Mouse (Mus musculus): ENCODE measurements around the gene Tbca. TPM values are rescaled to one million over a fixed set of nuclear protein-coding genes. Genes with fewer than 3 reads are reported as not detected.

Gene Tbca
- polyA plus RNA-seq, 1 experiment = 441 TPM

GRCm38 (mm10) chr13:94820956-94821355 is 32.2 kb downstream of the Tbca start:
- H3K4me1 ChIP-seq (ENCODE audit: control insufficient read depth, insufficient read depth, insufficient read length, low read length) = no peaks in the 10 kb centered on the region
- no peak overlapping the region for H3K27ac ChIP-seq (replicated peaks; ENCODE audit: low read depth, low read length)
- no peak overlapping the region for H3K4me3 ChIP-seq (ENCODE audit: insufficient read depth, low read depth, low read length)

GRCm38 (mm10) chr13:94826389-94826788 is 37.7 kb downstream of the Tbca start:
- Histone ChIP-seq H3K4me1 (ENCODE audit: control insufficient read depth, insufficient read depth, insufficient read length, low read length) (peaks cover 7% of the 10 kb centered on the region; the same call in 1 of the 2 replicates), H3K27ac (replicated peaks; ENCODE audit: low read depth, low read length) (no peak overlapping the region), H3K4me3 (ENCODE audit: insufficient read depth, low read depth, low read length) (no peak overlapping the region)

GRCm38 (mm10) chr13:94826986-94827385 is 38.3 kb downstream of the Tbca start:
- Histone ChIP-seq H3K4me1 (ENCODE audit: control insufficient read depth, insufficient read depth, insufficient read length, low read length) (peaks cover 7% of the 10 kb centered on the region; the same call in 1 of the 2 replicates), H3K4me3 (ENCODE audit: insufficient read depth, low read depth, low read length) (no peak overlapping the region), H3K27ac (replicated peaks; ENCODE audit: low read depth, low read length) (no peak overlapping the region)

GRCm38 (mm10) chr13:94827847-94828246 is 39.1 kb downstream of the Tbca start:
- Histone ChIP-seq H3K27ac (replicated peaks; ENCODE audit: low read depth, low read length) (no peak overlapping the region), H3K4me1 (ENCODE audit: control insufficient read depth, insufficient read depth, insufficient read length, low read length) (peaks cover 7% of the 10 kb centered on the region; the same call in 1 of the 2 replicates), H3K4me3 (ENCODE audit: insufficient read depth, low read depth, low read length) (no peak overlapping the region)

- Histone ChIP-seq H3K27ac (replicated peaks; ENCODE audit: low read depth, low read length) (no peak overlapping the region), H3K4me1 (ENCODE audit: control insufficient read depth, insufficient read depth, insufficient read length, low read length) (no peaks in the 10 kb centered on the region), H3K4me3 (ENCODE audit: insufficient read depth, low read depth, low read length) (no peak overlapping the region)
These were observed 49.5 kb downstream of the Tbca start for GRCm38 (mm10) chr13:94838047-94838720.

- H3K4me3 ChIP-seq (ENCODE audit: insufficient read depth, low read depth, low read length) = no peak overlapping the region
- H3K4me1 ChIP-seq (ENCODE audit: control insufficient read depth, insufficient read depth, insufficient read length, low read length) = no peaks in the 10 kb centered on the region
- H3K27ac ChIP-seq (replicated peaks; ENCODE audit: low read depth, low read length) = no peak overlapping the region
These were observed 50.1 kb downstream of the Tbca start for GRCm38 (mm10) chr13:94838756-94839337.

- no peak overlapping the region for H3K4me3 ChIP-seq (ENCODE audit: insufficient read depth, low read depth, low read length)
- no peaks in the 10 kb centered on the region for H3K4me1 ChIP-seq (ENCODE audit: control insufficient read depth, insufficient read depth, insufficient read length, low read length)
- no peak overlapping the region for H3K27ac ChIP-seq (replicated peaks; ENCODE audit: low read depth, low read length)
These were observed 54.5 kb downstream of the Tbca start for GRCm38 (mm10) chr13:94843236-94843635.

GRCm38 (mm10) chr13:94847870-94848269 is 59.2 kb downstream of the Tbca start:
- Histone ChIP-seq H3K4me3 (ENCODE audit: insufficient read depth, low read depth, low read length) (no peak overlapping the region), H3K4me1 (ENCODE audit: control insufficient read depth, insufficient read depth, insufficient read length, low read length) (no peaks in the 10 kb centered on the region), H3K27ac (replicated peaks; ENCODE audit: low read depth, low read length) (no peak overlapping the region)

GRCm38 (mm10) chr13:94849351-94849750 is 60.6 kb downstream of the Tbca start:
- Histone ChIP-seq H3K4me3 (ENCODE audit: insufficient read depth, low read depth, low read length) (no peak overlapping the region), H3K27ac (replicated peaks; ENCODE audit: low read depth, low read length) (no peak overlapping the region), H3K4me1 (ENCODE audit: control insufficient read depth, insufficient read depth, insufficient read length, low read length) (no peaks in the 10 kb centered on the region)

GRCm38 (mm10) chr13:94858016-94858575 is 69.4 kb downstream of the Tbca start:
- Histone ChIP-seq H3K4me1 (ENCODE audit: control insufficient read depth, insufficient read depth, insufficient read length, low read length) (no peaks in the 10 kb centered on the region), H3K4me3 (ENCODE audit: insufficient read depth, low read depth, low read length) (no peak overlapping the region)

GRCm38 (mm10) chr13:94859256-94859655 is 70.5 kb downstream of the Tbca start:
- Histone ChIP-seq H3K4me1 (ENCODE audit: control insufficient read depth, insufficient read depth, insufficient read length, low read length) (no peaks in the 10 kb centered on the region), H3K4me3 (ENCODE audit: insufficient read depth, low read depth, low read length) (no peak overlapping the region), H3K27ac (replicated peaks; ENCODE audit: low read depth, low read length) (no peak overlapping the region)

More at GRCm38 (mm10) chr13:94858016-94858575, 69.4 kb downstream of the Tbca start:
- no peak overlapping the region for H3K27ac ChIP-seq (replicated peaks; ENCODE audit: low read depth, low read length)

- Histone ChIP-seq H3K4me3 (ENCODE audit: insufficient read depth, low read depth, low read length) (no peak overlapping the region), H3K4me1 (ENCODE audit: control insufficient read depth, insufficient read depth, insufficient read length, low read length) (no peaks in the 10 kb centered on the region), H3K27ac (replicated peaks; ENCODE audit: low read depth, low read length) (no peak overlapping the region)
These were observed 74.0 kb downstream of the Tbca start for GRCm38 (mm10) chr13:94862491-94863230.

- no peak overlapping the region for H3K27ac ChIP-seq (replicated peaks; ENCODE audit: low read depth, low read length)
- no peaks in the 10 kb centered on the region for H3K4me1 ChIP-seq (ENCODE audit: control insufficient read depth, insufficient read depth, insufficient read length, low read length)
- H3K4me3 ChIP-seq (ENCODE audit: insufficient read depth, low read depth, low read length) = no peak overlapping the region
These were observed 78.2 kb downstream of the Tbca start for GRCm38 (mm10) chr13:94866906-94867305.

- H3K27ac ChIP-seq (replicated peaks; ENCODE audit: low read depth, low read length) = no peak overlapping the region
These were observed 79.1 kb downstream of the Tbca start for GRCm38 (mm10) chr13:94867772-94868171.

GRCm38 (mm10) chr13:94868478-94868950 is 79.8 kb downstream of the Tbca start:
- Histone ChIP-seq H3K4me1 (ENCODE audit: control insufficient read depth, insufficient read depth, insufficient read length, low read length) (no peaks in the 10 kb centered on the region), H3K27ac (replicated peaks; ENCODE audit: low read depth, low read length) (no peak overlapping the region), H3K4me3 (ENCODE audit: insufficient read depth, low read depth, low read length) (peak overlapping the region; percentile 51)

More at GRCm38 (mm10) chr13:94867772-94868171, 79.1 kb downstream of the Tbca start:
- Histone ChIP-seq H3K4me3 (ENCODE audit: insufficient read depth, low read depth, low read length) (no peak overlapping the region), H3K4me1 (ENCODE audit: control insufficient read depth, insufficient read depth, insufficient read length, low read length) (no peaks in the 10 kb centered on the region)
